In the genomic region with DNA sequence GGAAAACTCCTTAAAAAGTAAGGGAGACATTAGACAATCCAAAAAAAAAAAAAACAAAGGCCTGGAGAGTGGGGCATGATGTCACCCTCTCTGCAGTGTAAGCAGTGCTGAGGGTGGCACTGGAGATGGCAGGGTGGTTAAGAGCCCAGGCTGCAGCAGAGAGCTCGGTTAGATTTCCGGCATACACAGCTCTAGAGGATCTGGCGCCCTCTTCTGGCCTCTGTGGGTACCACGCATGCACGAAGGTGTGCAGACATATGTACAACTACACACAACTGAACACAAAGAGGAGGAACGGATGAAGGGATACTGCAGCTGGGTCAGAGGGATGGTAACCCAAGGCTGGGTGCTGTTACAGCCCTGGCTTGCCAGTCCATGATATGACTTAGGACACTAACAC, we compare ENCODE assay signal across 10 mouse cellular contexts. TPM values are rescaled to one million over a fixed set of nuclear protein-coding genes. Genes with fewer than 3 reads are reported as not detected.
A peak's percentile ranks its signal among the peaks of the same experiment; 100 is the strongest.
DNase-seq lines count a peak whose midpoint lies in the region; ATAC-seq and TF ChIP-seq lines count a peak whose summit lies in the region.
"Had no signal": no experiment of that assay in that cellular context is flagged by ENCODE, and none has a peak within 500 bp of the region (broad histone marks: within the 10 kb centered on the region; RNA-seq: fewer than 3 reads in every experiment).

No protein-coding gene starts in this region.

- 54% methylated on average over 6 of the region's 6 CpGs for WGBS in hindbrain, embryonic 10.5 days
- WGBS in hindbrain, embryonic 13.5 days, result 63% methylated on average over 6 of the region's 6 CpGs
- 80% methylated on average over 6 of the region's 6 CpGs for WGBS in liver, adult 2 months

- H3K9me3 ChIP-seq in hindbrain, embryonic 10.5 days, result no peaks in the 10 kb centered on the region
- H3K9me3 ChIP-seq in hindbrain, embryonic 13.5 days, result no peaks in the 10 kb centered on the region
- no peaks in the 10 kb centered on the region for H3K9me3 ChIP-seq in CH12.LX (replicated peaks; ENCODE audit: low read length)

- no peak overlapping the region for H3K4me2 ChIP-seq in hindbrain, embryonic 13.5 days
- no peak overlapping the region for H3K4me2 ChIP-seq in CH12.LX (ENCODE audit: insufficient read depth, low read depth, poor library complexity, severe bottlenecking)

- no peaks in the 10 kb centered on the region for H3K4me1 ChIP-seq in hindbrain, embryonic 10.5 days (replicated peaks)
- no peaks in the 10 kb centered on the region for H3K4me1 ChIP-seq in hindbrain, embryonic 13.5 days (replicated peaks)
- H3K4me1 ChIP-seq in CH12.LX (ENCODE audit: control insufficient read depth in 1 of 2, insufficient read depth in 2 of 2), result peaks cover 15 to 26% of the 10 kb centered on the region in 2 experiments
- H3K4me1 ChIP-seq in liver, adult 2 months (ENCODE audit: control insufficient read depth, insufficient read depth, low read length), result no peaks in the 10 kb centered on the region

- H3K36me3 ChIP-seq in hindbrain, embryonic 10.5 days, result peaks cover 18% of the 10 kb centered on the region
- peaks cover 30% of the 10 kb centered on the region for H3K36me3 ChIP-seq in hindbrain, embryonic 13.5 days
- no peaks in the 10 kb centered on the region for H3K36me3 ChIP-seq in CH12.LX (replicated peaks in 1 of 2; ENCODE audit: control insufficient read depth in 1 of 2, insufficient read depth in 1 of 2, low read length in 1 of 2)
- peaks cover 51% of the 10 kb centered on the region for H3K36me3 ChIP-seq in liver, adult 2 months (ENCODE audit: control insufficient read depth, insufficient read depth, low read length)

- peak; percentile 68 for TF ChIP-seq RAD21 in CH12.LX (IDR thresholded peaks at IDR 0.05; ENCODE audit: low read depth, low read length)

- DNase-seq in hindbrain, embryonic 10.5 days (ENCODE audit: low spot score), result peak; percentile 40
- DNase-seq in CH12.LX (ENCODE audit: extremely low read depth) (peak; percentile 71), adipocyte (ENCODE audit: low spot score) (peak; percentile 10), MN1 (ENCODE audit: low spot score) (no peak)
- DNase-seq in forelimb bud, embryonic 11.5 days (ENCODE audit: low read depth, low spot score), result peak; percentile 11
- DNase-seq in liver, adult 2 months (ENCODE audit: extremely low read depth, low read depth, low spot score), result peak; percentile 4
- peak; percentile 37 for DNase-seq in retina, postnatal 1 day

- no peak overlapping the region for H3K4me3 ChIP-seq in hindbrain, embryonic 10.5 days
- H3K4me3 ChIP-seq in hindbrain, embryonic 13.5 days, result no peak overlapping the region
- no peak overlapping the region for H3K4me3 ChIP-seq in CH12.LX (replicated peaks in 1 of 3; ENCODE audit: low read depth in 2 of 3, low read length in 2 of 3, poor library complexity in 1 of 3)
- H3K4me3 ChIP-seq in liver, adult 2 months (ENCODE audit: insufficient read depth, low read depth, low read length), result no peak overlapping the region
- H3K4me3 ChIP-seq: myocyte had no signal

- in situ Hi-C loops in CH12.LX (cut with MboI; ENCODE audit: low pct_ligation_motif_present, low pct_unique_long_range_greater_than_20kb, low sequenced_read_pairs), result loop anchor here (5.0 kb wide), 1 partner anchor 40 kb away; no protein-coding TSS in a partner anchor

- no peaks in the 10 kb centered on the region for H3K27me3 ChIP-seq in hindbrain, embryonic 10.5 days (ENCODE audit: insufficient read depth, poor library complexity, severe bottlenecking)
- H3K27me3 ChIP-seq in hindbrain, embryonic 13.5 days, result no peaks in the 10 kb centered on the region
- H3K27me3 ChIP-seq in CH12.LX (replicated peaks), result no peaks in the 10 kb centered on the region
- H3K27me3 ChIP-seq in liver, adult 2 months (ENCODE audit: control insufficient read depth, insufficient read depth, low read length), result no peaks in the 10 kb centered on the region

- peak; percentile 72 to 84 for TF ChIP-seq CTCF in CH12.LX (conservative IDR thresholded peaks at IDR 0.05 in 1 of 2, IDR thresholded peaks at IDR 0.05 in 1 of 2; ENCODE audit: low read depth in 2 of 2, low read length in 2 of 2)
- peak; percentile 77 for TF ChIP-seq CTCF in liver, adult 2 months (IDR thresholded peaks at IDR 0.05; ENCODE audit: low read depth, low read length)

- no peak overlapping the region for H3K9ac ChIP-seq in hindbrain, embryonic 13.5 days
- H3K9ac ChIP-seq in CH12.LX (ENCODE audit: insufficient read depth, low read depth), result no peak overlapping the region
- no peak overlapping the region for H3K9ac ChIP-seq in liver, adult 2 months (ENCODE audit: low read depth, low read length)

- ATAC-seq in hindbrain, embryonic 13.5 days (ENCODE audit: low FRiP score), result no peak

- no peak for TF ChIP-seq EP300 in CH12.LX (IDR thresholded peaks at IDR 0.05; ENCODE audit: low read length)

- no peak for TF ChIP-seq POLR2A in CH12.LX (IDR thresholded peaks at IDR 0.05; ENCODE audit: low read depth, low read length)
- no peak for TF ChIP-seq POLR2A in liver, adult 2 months (IDR thresholded peaks at IDR 0.05; ENCODE audit: extremely low read depth, insufficient read depth, low read length)

- H3K79me2 ChIP-seq in CH12.LX (replicated peaks; ENCODE audit: control insufficient read depth, extremely low read depth, insufficient read depth, poor library complexity, severe bottlenecking), result no peaks in the 10 kb centered on the region
- no peaks in the 10 kb centered on the region for H3K79me2 ChIP-seq in liver, adult 2 months (ENCODE audit: control insufficient read depth, insufficient read depth, low read length)

- dilution Hi-C loops in CH12.LX (cut with MboI; ENCODE audit: extremely low pct_ligation_motif_present, extremely low pct_unique_long_range_greater_than_20kb, low sequenced_read_pairs), result no loop called here

- no peak overlapping the region for H3K27ac ChIP-seq in hindbrain, embryonic 10.5 days
- H3K27ac ChIP-seq in hindbrain, embryonic 13.5 days, result no peak overlapping the region
- H3K27ac ChIP-seq in CH12.LX (ENCODE audit: insufficient read depth, low read depth), result no peak overlapping the region
- no peak overlapping the region for H3K27ac ChIP-seq in liver, adult 2 months (replicated peaks; ENCODE audit: insufficient read depth, low read depth, low read length)

TF ChIP-seq in CH12.LX, 34 proteins besides CTCF, POLR2A, EP300 and RAD21 (continues in another document):
- TF ChIP-seq JUND (conservative IDR thresholded peaks at IDR 0.05; ENCODE audit: low read depth, low read length) (no peak), ZKSCAN1 (IDR thresholded peaks at IDR 0.05; ENCODE audit: borderline replicate concordance, low read depth, low read length) (no peak), MAFK (IDR thresholded peaks at IDR 0.05; ENCODE audit: insufficient replicate concordance, low read length) (no peak), IRF4 (IDR thresholded peaks at IDR 0.05; ENCODE audit: low read depth, low read length) (no peak), JUN (IDR thresholded peaks at IDR 0.05; ENCODE audit: insufficient read depth, low read depth, low read length) (no peak), ZNF384 (IDR thresholded peaks at IDR 0.05; ENCODE audit: low read depth, low read length) (no peak), ELF1 (IDR thresholded peaks at IDR 0.05; ENCODE audit: low read depth, low read length) (peak; percentile 44; the same call in 1 of the 2 replicates), ZC3H11A (IDR thresholded peaks at IDR 0.05; ENCODE audit: low read depth, low read length) (peak; percentile 21), GABPA (IDR thresholded peaks at IDR 0.05; ENCODE audit: insufficient replicate concordance, low read depth, low read length) (no peak), HCFC1 (IDR thresholded peaks at IDR 0.05; ENCODE audit: low read depth, low read length) (no peak), ZMIZ1 (IDR thresholded peaks at IDR 0.05; ENCODE audit: low read depth, low read length) (no peak), SMC3 (IDR thresholded peaks at IDR 0.05; ENCODE audit: low read depth, low read length) (peak; percentile 86), PAX5 (IDR thresholded peaks at IDR 0.05; ENCODE audit: low read length) (no peak), ETS1 (conservative IDR thresholded peaks at IDR 0.05; ENCODE audit: low read depth, low read length) (no peak), UBTF (IDR thresholded peaks at IDR 0.05; ENCODE audit: low read depth, low read length) (no peak), RCOR1 (conservative IDR thresholded peaks at IDR 0.05; ENCODE audit: low read depth, low read length) (no peak), BHLHE40 (IDR thresholded peaks at IDR 0.05; ENCODE audit: low read depth, low read length) (no peak), MEF2A (IDR thresholded peaks at IDR 0.05; ENCODE audit: borderline replicate concordance, low read depth, low read length) (no peak), MYC (IDR thresholded peaks at IDR 0.05; ENCODE audit: low read depth, low read length) (0 out of 2 replicates have a peak, but pooled peaks have one; percentile 42), MAX (IDR thresholded peaks at IDR 0.05; ENCODE audit: low read length) (no peak), USF2 (conservative IDR thresholded peaks at IDR 0.05; ENCODE audit: low read depth, low read length) (no peak)

RNA-seq across cellular contexts. Expression of gene Uts2, which starts 10.0 kb away (rescaled TPM):
- polyA plus RNA-seq in hindbrain, embryonic 10.5 days (2016; fragmentation: Nextera tagmentation; extraction: Ambion mirVana), result not detected in 2 replicates
- polyA plus RNA-seq in hindbrain, embryonic 13.5 days (2015; fragmentation: Nextera tagmentation; extraction: Ambion mirVana), result not detected in 2 replicates
- total RNA-seq in CH12.LX (2012; rRNA removed) (not detected in 2 replicates), CH12.LX (2014; rRNA removed) (not detected in 2 replicates)
- polyA plus RNA-seq in CH12.LX (2012; ENCODE audit: insufficient read length, low read depth), result not detected in 2 replicates
- total RNA-seq in liver, adult 2 months (2014; rRNA removed), result not detected in 2 replicates
- not detected in 2 replicates for polyA plus RNA-seq in liver, adult 2 months (2012; rRNA removed)
- polyA plus RNA-seq: gonadal fat pad, adult 2 months; myocyte had no signal

RNA-seq across cellular contexts. Expression of gene Per3, which starts 37.5 kb away (rescaled TPM):
- polyA plus RNA-seq in hindbrain, embryonic 10.5 days (2016; fragmentation: Nextera tagmentation; extraction: Ambion mirVana), result 4.3 and 5.7 TPM in 2 replicates
- polyA plus RNA-seq in hindbrain, embryonic 13.5 days (2015; fragmentation: Nextera tagmentation; extraction: Ambion mirVana), result 3.7 and 4.2 TPM in 2 replicates
- total RNA-seq in CH12.LX (2012; rRNA removed) (0.29 and 0.81 TPM in 2 replicates), CH12.LX (2014; rRNA removed) (0.56 and 0.76 TPM in 2 replicates)
- polyA plus RNA-seq in CH12.LX (2012; ENCODE audit: insufficient read length, low read depth), result 0.46 and 0.74 TPM in 2 replicates
- total RNA-seq in liver, adult 2 months (2014; rRNA removed), result 23.2 and 28.9 TPM in 2 replicates
- 1.6 and 4.0 TPM in 2 replicates for polyA plus RNA-seq in liver, adult 2 months (2012; rRNA removed)

RNA-seq across cellular contexts. Expression of gene Vamp3, which starts 50.8 kb away (rescaled TPM):
- 105 and 123 TPM in 2 replicates for polyA plus RNA-seq in hindbrain, embryonic 10.5 days (2016; fragmentation: Nextera tagmentation; extraction: Ambion mirVana)
- polyA plus RNA-seq in hindbrain, embryonic 13.5 days (2015; fragmentation: Nextera tagmentation; extraction: Ambion mirVana), result 59.9 and 61.5 TPM in 2 replicates
- total RNA-seq in CH12.LX (2012; rRNA removed), result 29.2 and 33.8 TPM in 2 replicates
- total RNA-seq in CH12.LX (2014; rRNA removed), result 68.4 and 72.7 TPM in 2 replicates
- 43.5 and 44.1 TPM in 2 replicates for polyA plus RNA-seq in CH12.LX (2012; ENCODE audit: insufficient read length, low read depth)
- 16.4 and 18.4 TPM in 2 replicates for total RNA-seq in liver, adult 2 months (2014; rRNA removed)
- polyA plus RNA-seq in liver, adult 2 months (2012; rRNA removed), result 5.8 and 5.9 TPM in 2 replicates
